Mouse (Mus musculus) left cerebral cortex, adult 9 months (tissue): ENCODE results near the gene Gnb5.
A peak's percentile ranks its signal among the peaks of the same experiment; 100 is the strongest.

ENCODE experiments used
- DNase-seq, 2 experiments: peaks; one replicate each; pipeline ENCODE4 v3.0.0; 2022; ENCODE audit warnings: low spot score in 2 of 2

The Gnb5 gene

GRCm38 (mm10) chr9:75304286-75304685 is 1.8 kb upstream of the Gnb5 start:
- DNase-seq = no peak

DNA sequence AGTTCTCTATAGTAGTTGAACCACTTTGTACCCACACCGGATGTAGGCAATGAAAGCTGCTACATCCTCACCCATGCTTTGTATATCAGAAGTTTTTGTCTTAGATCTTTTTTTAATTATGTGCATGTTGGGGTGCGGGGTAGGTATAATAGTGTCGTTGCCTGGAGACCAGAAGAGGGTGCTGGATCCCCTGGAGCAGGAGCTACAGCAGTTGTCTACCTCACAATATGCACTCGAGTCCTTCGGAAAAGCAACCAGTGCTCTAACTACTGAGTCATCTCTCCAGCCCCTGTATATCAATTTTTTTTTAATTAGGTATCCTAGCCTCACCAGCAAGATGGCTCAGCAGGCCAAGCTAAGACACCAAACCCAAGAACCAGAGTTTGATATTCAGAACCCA is 927 bp downstream of the Gnb5 start:
- no peak for DNase-seq

DNA sequence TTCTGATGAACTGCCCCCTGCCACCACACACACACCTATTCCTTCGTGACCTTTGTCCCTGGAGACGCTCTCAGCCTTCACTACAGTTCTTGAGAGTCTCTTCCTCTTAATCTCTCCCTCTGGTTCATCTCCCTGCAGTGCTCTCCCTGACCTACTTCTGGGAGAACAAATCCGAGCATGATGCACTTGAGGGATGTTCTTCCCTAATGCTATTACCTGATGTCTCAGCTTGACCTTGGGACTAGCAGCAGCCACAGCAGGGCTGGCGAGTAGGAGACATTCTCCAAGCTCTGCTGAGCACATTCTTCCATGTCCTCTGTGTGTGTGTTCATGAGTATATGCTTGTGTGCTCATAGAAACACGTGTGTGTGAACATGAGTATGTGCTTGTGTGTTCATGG is 2.5 kb downstream of the Gnb5 start:
- DNase-seq = no peak

- DNase-seq = peak in 1 of 2 experiments; percentile 85
These were observed 5.9 kb downstream of the Gnb5 start for GRCm38 (mm10) chr9:75312008-75312407.

DNA sequence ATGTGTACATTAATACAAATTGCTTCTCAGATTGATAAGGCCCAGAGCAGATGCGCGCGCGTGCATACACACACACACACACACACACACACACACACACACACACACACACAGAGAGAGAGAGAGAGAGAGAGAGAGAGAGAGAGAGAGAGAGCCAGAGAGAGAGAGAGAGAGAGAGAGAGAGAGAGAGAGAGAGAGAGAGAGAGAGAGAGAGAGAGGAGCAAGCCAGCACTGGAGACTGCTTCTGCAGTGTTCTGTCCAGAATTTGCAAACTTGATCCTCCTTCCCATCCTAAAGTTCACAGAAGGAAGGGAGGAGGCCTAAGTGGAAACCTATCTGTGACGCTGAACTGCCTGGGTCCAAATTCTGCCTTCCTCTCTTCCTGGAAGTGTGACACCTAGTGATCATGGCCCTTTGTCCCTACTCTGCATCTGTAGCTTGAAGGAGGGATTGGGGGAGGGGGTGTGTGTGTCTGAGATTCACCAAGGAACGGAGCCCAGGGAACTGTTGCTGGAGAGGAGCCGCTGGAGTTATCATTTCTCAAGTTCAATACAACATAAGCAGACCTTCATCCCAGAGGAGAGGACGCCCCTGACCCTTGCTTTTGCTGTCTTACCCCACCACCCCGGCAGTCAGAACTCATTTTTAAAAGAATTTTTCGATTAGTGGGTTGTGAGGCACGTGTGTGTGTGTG is 7.2 kb downstream of the Gnb5 start:
- DNase-seq = peak in 1 of 2 experiments; percentile 20

GRCm38 (mm10) chr9:75313832-75314516 is 7.9 kb downstream of the Gnb5 start:
- peak; percentile 57 to 83 for DNase-seq

- no peak for DNase-seq
These were observed 8.5 kb downstream of the Gnb5 start for GRCm38 (mm10) chr9:75314517-75315105.

DNA sequence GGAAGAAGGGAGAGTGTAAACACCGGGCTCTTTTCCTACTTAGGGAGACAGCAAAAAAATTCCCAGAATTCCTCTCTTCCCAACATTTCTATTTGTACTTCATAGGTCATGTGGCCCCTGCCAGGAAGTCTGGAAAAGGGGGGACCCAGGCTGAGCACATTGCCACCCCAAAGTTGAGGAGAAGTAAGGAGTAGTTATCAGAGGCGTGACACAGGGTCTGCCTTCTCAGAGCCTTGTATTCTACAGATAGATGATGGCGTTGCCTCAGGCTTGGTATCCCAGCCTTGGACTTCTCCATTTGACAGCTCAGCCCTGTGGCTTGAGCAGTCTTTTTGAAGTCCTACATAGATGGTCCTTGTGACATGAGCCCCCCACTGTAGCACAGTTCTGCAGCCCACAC is 9.2 kb downstream of the Gnb5 start:
- no peak for DNase-seq

- DNase-seq = no peak
These were observed 10.7 kb downstream of the Gnb5 start for GRCm38 (mm10) chr9:75316771-75317170.

DNA sequence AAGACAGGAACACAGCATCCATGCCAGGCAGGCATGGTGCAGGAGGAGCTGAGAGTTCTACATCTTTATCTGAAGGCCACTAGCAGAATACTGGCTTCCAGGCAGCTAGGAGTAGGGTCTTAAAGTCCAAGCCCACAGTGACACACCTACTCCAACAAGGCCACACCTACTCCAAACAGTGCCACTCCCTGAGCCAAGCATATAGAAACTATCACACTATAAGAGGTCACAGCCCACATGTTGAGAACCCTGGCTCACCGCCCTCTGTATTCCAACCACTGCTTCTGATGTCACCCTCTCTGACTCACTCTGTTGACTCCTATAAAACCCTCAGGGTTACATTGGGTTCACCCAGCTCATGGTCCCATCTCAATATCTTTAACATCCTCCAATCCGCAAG is 12.1 kb downstream of the Gnb5 start:
- DNase-seq = no peak

DNA sequence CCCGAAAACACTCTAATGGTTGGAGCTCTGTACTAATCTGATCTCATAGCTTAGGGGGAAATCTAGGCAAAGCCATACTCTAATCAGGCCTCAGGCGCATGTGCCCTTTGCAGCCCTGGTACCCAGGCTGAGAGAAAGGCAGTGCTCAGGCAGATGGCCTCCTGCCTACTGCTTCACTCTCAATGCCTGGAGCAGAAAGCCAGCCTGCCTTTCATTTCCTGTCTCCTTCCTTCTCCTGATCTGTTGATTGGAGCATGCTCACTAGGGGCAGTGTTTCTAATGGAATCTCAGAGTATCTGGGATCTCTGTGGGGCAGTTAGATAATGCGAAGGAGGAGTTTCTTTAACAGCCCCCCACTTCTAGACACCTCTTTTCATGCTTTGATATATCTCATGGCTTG is 13.3 kb downstream of the Gnb5 start:
- no peak for DNase-seq

DNA sequence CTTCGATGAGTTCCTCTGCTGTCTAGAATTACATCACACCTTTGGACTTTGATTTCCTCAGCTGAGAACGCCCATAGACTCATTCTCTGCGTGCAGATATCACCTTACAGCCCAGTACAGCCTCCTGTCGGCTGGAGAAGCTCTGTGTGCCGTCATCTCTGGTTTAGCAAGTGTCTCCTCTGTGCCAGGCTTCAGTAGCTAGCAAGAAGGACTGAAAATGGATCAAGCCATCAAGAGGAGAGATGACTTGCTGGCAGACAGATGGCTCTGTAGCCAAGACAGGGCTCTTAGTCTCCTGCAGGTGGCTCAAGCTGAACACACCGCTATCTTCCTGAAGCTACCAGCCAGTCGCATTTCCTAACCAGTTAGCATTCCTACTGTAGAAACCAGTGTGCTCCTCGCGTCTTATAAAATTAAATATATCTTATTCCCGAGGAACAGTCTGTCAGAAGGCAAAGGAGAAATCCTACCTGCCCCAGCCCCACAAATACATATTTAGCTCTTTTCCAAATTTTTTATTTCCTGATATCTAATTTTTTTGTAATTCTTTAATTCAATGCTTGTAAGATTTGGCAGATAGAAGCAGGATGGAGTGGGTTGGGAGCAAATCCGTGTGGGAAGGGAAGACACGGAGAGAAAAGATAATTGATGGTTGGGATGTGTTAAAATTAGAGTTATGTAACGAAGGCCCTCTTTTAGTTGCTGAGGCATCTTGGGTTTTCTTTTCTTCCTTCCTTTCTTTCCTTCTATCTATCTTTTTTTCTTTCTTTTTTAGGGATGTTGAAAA is 16.2 kb downstream of the Gnb5 start:
- DNase-seq = peak; percentile 36 to 61

DNA sequence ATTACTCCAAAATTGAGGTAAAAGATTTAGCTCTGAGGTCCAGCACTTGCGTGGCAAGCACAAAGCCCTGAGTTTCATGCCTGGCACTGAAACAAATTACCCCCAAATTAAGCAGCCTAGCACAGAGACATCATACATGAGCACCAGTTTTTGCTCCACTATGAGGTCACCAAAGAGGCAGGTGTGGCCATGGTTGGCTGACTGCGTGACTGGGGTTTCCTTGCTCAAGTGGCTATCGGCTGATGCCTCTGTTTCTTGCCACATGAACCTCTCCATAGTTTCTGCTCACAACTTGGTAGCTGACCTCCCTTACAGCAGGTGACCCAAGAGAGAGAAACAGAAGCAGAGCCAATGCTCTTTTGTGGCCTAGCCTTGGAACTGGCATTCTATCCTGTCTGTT is 22.0 kb downstream of the Gnb5 start:
- DNase-seq = no peak

DNA sequence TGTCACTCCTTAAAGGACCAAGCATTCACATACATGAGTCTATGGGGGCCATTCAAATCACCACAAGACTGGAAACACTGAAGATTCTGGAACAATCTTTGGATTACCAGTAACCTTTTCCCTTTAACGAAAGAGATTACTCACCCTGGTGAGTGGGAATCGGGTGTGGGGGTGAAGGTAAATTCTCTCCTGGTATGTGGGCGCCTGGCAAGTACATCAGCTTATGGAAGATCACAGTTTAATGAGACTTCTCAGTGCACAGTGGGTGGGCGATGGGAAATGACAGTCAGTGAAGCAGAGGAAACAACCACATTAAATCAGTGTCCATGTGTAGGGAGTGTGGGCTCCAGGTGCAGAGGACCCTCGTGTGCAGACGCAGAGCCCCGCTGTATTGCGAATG is 24.7 kb downstream of the Gnb5 start:
- peak; percentile 56 to 71 for DNase-seq

DNA sequence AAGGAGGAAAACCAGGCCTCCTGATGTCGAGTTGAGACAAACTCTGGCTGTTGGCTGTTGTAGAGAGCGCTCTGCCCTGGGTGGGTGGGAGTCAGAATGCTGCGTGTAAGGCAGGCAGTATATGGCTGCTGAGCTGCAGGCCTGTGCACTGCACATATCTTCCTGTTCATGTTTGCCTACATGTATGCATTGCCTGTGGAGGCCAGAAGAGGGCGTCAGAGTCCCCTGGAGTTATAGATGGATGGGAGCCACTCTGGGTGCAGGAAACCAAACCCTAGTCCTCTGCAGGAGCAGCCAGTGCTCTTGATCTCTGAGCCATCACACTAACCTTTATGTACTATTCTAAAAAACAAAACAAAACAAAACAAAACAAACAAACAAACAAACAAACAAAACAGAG is 28.4 kb downstream of the Gnb5 start:
- no peak for DNase-seq

- DNase-seq = peak; percentile 85 to 86
These were observed 31.9 kb downstream of the Gnb5 start for GRCm38 (mm10) chr9:75338016-75338415.

DNA sequence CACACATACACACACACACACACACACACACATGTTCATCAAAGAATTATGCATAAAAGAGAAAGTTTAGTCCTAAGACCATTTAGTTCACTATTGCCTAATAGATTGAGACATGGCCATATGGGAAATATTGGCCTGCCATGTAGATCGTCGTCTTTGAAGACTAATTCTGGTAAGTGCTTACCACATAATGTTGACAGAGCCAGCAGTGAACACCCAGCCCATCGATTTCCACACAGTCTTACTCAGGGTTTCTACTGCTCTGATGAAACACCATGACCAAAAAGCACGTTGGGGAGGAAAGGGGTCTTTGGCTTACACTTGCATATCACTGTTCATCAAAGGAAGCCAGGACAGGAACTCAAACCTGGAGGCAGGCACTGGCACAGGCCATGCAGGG is 36.3 kb downstream of the Gnb5 start:
- DNase-seq = no peak

DNA sequence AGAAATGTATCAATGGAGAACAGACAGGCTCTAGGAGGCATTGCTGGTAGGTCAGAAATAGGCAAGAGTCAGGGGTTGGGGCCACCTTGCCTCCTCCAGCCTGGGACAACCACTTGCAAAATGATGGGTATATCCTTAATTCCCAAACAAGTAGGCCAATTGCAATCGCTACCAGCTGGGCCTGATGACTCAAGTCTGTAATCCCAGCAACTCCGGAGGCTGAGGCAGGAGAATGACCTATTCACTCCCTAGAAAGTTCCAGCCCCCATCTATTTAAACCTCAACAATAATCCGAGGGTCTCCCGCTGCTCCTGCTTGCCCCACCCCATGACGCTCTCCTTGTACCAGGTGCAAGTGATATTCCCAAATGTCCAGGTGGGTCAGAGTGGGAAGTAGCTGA is 41.4 kb downstream of the Gnb5 start, which contains the start of gene Bcl2l10:
Gene Bcl2l10 (plus strand): TSS at position 301 of the 400 bp plus-strand sequence.
- DNase-seq = no peak

DNA sequence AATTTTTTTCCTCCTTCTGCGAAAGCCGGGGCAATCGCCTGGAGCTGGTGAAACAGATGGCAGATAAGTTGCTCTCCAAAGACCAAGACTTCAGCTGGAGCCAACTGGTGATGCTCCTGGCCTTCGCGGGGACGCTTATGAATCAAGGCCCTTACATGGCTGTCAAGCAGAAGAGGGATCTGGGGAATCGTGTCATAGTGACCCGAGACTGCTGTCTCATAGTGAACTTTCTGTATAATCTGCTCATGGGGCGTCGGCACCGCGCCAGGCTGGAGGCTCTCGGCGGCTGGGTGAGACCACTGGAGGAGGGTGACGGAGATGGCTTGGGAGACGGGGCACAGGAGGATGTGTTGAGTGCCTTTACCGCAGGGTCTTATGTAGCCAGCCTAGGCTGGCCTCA is 42.0 kb downstream of the Gnb5 start:
- DNase-seq = no peak

- no peak for DNase-seq
These were observed 42.6 kb downstream of the Gnb5 start for GRCm38 (mm10) chr9:75348641-75349040.

GRCm38 (mm10) chr9:75353094-75353493 is 47.0 kb downstream of the Gnb5 start:
- no peak for DNase-seq

GRCm38 (mm10) chr9:75355783-75356182 is 49.7 kb downstream of the Gnb5 start:
- DNase-seq = no peak
